Mouse (Mus musculus): ENCODE measurements around the gene 3110040M04Rik.

The 3110040M04Rik gene

GRCm38 (mm10) chr1:151233756-151234155, 29.8 kb downstream of the 3110040M04Rik start:
- DNase-seq (ENCODE audit: low spot score in 2 of 2), result no peak

GRCm38 (mm10) chr1:151235574-151235973, 31.7 kb downstream of the 3110040M04Rik start:
- DNase-seq (ENCODE audit: low spot score in 2 of 2), result no peak

DNA sequence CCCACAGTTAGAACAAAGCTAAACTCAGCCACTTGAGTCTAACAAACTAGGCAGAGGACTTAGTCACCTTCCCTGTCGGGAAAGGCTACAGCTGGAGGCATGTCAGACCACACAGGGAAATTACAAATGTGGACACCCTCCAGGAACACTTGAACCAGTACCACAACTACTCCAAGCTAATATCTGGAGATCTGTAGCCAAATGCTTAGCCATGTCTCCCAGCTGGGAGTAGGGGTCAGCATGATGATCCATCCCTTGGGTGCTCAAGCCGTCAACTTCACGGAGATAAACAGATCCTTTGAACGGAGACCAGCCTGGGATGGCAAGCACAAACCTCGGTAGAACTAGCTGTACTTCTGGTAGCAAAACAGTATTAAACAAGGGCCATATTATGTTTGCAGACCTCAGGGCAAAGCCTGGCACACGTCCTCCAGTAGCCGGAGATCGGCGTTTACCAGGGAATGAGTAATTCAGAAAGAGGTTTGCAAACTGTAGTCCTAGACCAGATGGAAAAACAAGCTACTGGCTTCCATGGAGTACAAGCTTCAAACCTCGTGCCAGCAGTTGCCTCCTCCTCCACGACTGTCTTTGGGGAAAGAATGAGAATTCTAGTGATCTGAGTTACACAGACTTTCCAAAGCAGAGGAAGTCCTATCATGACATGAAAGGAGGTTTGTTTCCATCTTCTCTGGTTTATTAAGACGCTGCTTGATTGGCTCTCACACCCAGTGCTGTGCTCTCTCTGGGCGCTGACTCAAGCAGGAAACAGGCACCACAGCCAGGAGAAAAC, 32.4 kb downstream of the 3110040M04Rik start:
- peak; percentile 12 to 30 for DNase-seq (ENCODE audit: low spot score in 2 of 2)

GRCm38 (mm10) chr1:151237780-151238179, 33.9 kb downstream of the 3110040M04Rik start:
- no peak for DNase-seq (ENCODE audit: low spot score in 2 of 2)

DNA sequence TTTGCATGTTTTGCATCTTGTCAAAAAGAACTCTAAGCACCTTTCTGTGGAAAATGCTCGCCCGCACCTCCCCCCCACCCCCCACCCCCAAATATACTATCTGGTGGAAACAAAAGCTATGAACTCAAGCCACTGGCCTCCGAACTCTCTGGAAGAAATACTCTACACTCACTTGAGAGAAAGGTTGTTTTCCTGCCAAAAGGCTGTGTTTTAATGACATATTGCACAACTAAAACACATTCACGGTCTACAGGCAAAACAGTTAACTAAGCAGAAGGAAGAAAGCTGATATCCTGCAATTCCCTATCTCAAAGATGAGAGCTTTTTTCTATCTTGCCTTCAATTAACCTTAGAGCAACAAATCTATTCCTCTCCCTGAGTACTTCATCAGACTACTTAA, 39.4 kb downstream of the 3110040M04Rik start:
- DNase-seq (ENCODE audit: low spot score in 2 of 2), result no peak

GRCm38 (mm10) chr1:151244013-151244412, 40.1 kb downstream of the 3110040M04Rik start:
- DNase-seq (ENCODE audit: low spot score in 2 of 2), result no peak

DNA sequence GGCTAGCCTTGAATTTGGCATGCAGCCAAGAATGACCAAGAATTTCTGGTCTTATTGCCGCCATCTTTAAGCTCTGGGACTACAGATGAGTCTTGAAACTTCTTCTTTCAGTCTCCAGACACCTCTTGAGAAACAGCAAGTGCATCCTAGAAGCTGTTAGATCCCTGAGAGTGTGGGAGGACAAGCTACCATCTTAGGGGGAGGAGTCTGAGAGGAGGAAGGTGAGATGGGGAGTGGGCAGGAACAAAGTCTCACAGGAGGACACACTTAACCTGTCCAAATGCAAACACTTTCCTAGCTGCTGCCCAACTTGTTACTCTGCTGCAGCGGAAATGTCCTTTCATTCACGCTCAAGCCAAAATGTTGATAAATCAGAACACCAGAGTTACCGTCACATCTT, 40.8 kb downstream of the 3110040M04Rik start:
- DNase-seq (ENCODE audit: low spot score in 2 of 2), result no peak

DNA sequence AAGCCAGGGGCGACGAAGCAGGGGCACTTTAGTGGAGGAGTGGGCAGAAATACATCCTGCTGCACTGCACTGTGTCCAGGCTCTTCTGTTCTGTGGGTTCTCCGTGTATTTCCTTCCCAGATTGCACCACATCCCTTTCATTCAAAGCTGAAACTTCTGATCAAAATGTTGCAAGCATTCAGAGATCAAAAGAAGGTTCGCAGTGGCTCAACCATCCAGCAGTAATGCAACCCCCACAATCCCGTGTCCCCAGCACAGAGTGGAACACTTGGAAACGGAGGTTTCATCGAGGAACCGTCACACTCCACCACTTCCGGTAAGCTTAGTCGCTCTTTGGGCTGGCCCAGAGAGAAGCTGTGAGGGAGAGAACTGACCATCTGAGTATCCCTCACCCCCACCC, 41.2 kb downstream of the 3110040M04Rik start:
- DNase-seq (ENCODE audit: low spot score in 2 of 2), result no peak

DNA sequence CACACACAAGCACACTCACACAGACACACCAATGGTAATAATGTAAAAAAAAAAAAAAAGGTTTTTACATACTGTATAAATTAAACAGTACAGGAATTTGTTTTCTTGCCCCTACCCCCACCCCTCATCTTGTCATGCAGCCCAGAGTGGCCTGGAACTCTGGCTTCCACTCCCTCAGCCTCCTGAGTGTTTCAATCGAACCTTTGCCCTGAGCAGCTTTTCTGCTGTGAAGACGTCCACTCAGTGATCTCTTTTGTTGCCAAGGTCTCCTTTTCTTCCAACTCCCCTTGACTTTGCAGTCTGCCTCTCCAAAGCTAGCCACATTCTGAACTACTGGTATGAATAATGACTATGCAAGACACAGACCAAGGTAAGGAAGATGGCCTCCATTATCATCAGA, 41.9 kb downstream of the 3110040M04Rik start:
- no peak for DNase-seq (ENCODE audit: low spot score in 2 of 2)

DNA sequence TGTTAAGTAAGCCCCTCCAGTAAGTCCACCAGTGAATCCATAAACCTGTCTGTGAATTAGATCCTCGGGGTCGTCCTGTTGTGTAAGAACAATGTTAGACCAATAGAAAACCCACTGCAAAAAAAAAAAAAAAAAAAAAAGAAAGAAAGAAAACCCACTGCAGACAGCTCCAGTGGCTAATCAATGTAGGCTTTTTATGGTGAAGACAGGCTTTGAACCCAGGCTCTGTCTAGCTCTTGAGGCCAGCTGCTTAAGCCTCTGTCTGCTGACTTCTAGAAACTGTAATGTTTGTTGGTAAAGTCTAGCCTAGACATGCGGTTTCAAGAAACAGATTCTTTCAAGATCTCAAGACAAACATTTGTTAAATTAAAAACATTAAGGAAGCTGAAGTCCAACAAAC, 46.2 kb downstream of the 3110040M04Rik start:
- no peak for DNase-seq (ENCODE audit: low spot score in 2 of 2)

DNA sequence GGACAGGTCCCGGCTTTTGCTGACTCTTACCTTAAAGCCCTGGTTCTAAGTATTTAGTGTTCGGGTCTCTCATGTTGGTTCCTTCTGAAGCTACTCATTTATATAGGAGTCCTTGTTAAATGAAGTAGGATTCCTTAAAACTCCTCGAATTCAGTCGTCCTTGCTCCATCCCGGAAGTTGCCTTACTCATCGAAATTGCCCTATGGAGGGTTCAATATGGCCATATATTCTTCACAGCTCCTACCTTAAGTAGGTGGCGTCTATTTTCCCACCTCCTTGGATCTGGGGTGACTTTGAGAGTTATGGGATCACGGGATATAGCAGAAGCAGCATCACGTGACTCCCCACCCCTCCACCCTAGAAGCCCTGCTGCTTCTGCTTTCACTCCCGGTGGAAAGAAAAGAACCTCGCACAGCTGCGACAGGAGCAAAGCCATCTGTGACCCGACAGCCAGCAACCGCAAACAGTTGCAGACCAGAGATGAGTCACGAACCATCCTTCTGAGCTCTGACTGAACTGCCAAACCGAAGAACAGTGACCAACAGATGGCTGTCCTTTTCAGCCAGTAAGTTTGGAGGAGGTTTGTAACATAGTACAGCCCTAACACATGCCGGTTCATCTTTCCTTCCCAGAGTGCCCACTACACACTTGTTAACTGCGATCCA, 46.7 kb downstream of the 3110040M04Rik start:
- DNase-seq (ENCODE audit: low spot score in 2 of 2), result peak; percentile 60

DNA sequence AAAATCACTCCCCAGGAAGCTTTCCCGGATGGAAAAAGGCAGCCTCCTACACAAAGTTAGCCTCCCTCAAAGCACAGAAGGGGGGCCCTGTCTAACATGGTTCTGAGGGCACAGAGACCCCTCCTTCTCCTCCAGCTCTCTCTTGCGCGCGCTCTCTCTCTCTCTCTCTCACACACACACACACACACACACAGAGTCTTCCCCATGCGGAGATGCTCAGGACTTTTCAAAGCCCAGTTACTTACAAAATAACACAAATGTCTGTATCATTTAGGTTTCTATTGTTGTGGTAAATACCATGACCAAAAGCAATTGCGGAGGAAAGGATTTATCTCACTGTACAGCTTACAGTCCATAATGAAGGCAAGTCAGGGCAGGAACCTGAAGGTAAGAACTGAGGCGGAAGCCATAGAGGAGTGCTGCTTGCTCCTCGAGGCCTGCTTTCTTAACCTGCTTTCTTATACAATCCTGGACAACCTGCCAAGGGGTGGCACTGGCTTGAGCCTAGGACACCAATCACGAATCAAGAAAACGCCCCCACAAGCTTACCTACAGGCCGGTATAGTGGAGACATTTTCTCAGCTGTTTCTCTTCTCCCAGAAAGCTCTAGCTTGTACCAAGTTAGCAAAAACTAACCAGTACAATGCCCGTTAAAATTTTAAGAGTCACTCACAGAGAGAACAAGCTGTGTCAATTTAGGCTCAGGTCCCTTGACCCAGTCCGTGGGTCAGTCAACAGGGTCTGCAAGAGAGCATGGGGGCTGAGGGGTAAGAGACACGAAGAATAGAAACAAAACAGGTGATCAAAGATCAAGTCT, 47.5 kb downstream of the 3110040M04Rik start:
- DNase-seq (ENCODE audit: low spot score in 2 of 2), result no peak
